Mouse (Mus musculus) stomach, postnatal 0 days (tissue): Measurements from ENCODE around the gene Slc5a12. TPM values are rescaled to one million over a fixed set of nuclear protein-coding genes. Genes with fewer than 3 reads are reported as not detected.

Experiments used
- ATAC-seq: fragments of 200-750 bp; cut with Nextera tagmentation; 2 replicates; pipeline ENCODE4 v1.8.0; 2017; ENCODE audit not compliant: low FRiP score, low TSS enrichment
- DNase-seq: peaks from one replicate; pipeline ENCODE4 v3.0.0-alpha.2; 2016; ENCODE audit warnings: low spot score
- H3K27ac ChIP-seq: fragments of 300-500 bp; sonication (generic); replicated peaks from 2 replicates; pipeline ENCODE4 v1.5.1; 2014; ENCODE audit warnings: mild to moderate bottlenecking, control low read depth
- H3K27me3 ChIP-seq: fragments of 300-500 bp; sonication (generic); 2 replicates; pipeline ENCODE4 v1.6.1; 2014; ENCODE audit warnings: low read length; ENCODE audit not compliant: control insufficient read depth, insufficient read depth
- H3K36me3 ChIP-seq: fragments of 300-500 bp; sonication (generic); 2 replicates; pipeline ENCODE4 v1.6.1; 2014; ENCODE audit warnings: low read length, mixed read lengths; ENCODE audit not compliant: control insufficient read depth, insufficient read depth
- H3K4me1 ChIP-seq: fragments of 300-500 bp; sonication (generic); replicated peaks from 2 replicates; pipeline ENCODE4 v1.6.1; 2014; ENCODE audit warnings: antibody characterized with exemption; ENCODE audit not compliant: control insufficient read depth, insufficient read depth
- H3K4me2 ChIP-seq: fragments of 300-500 bp; sonication (generic); replicated peaks from 2 replicates; pipeline ENCODE4 v1.6.1; 2014; ENCODE audit warnings: low read depth, mild to moderate bottlenecking, control low read depth, moderate library complexity
- H3K4me3 ChIP-seq: fragments of 300-500 bp; sonication (generic); 2 replicates; pipeline ENCODE4 v1.5.1; 2014; ENCODE audit warnings: low read depth, low read length, control low read depth
- H3K9ac ChIP-seq: fragments of 300-500 bp; sonication (generic); 2 replicates; pipeline ENCODE4 v1.6.1; 2014; ENCODE audit warnings: mild to moderate bottlenecking, low read length, control low read depth, mixed read lengths
- H3K9me3 ChIP-seq: fragments of 300-500 bp; sonication (generic); 2 replicates; pipeline ENCODE4 v1.6.1; 2016; ENCODE audit warnings: low read length; ENCODE audit not compliant: control insufficient read depth
- CTCF ChIP-seq: IDR thresholded peaks from 2 replicates; pipeline ENCODE4 v1.5.1; 2016; ENCODE audit warnings: antibody characterized with exemption, low read depth, mild to moderate bottlenecking, moderate library complexity
- EP300 ChIP-seq: optimal IDR thresholded peaks from 2 replicates; pipeline ENCODE3; 2016; ENCODE audit warnings: antibody characterized with exemption
- WGBS: fragments of 180-500 bp; shearing (Covaris S2); extraction: QIAGEN DNeasy Blood & Tissue Kit; methylation state at CpG from one replicate; pipeline ENCODE4 v1.1.7; 2014; 5-methylcytosine and 5-hydroxymethylcytosine counted together
- polyA plus RNA-seq: library from polyadenylated mRNA; unstranded; fragments of >200 nt; fragmentation: Nextera tagmentation; extraction: Ambion mirVana; gene quantifications from 2 replicates; pipeline ENCODE4 v1.2.1, GENCODE M21; 2015

Slc5a12 gene
- not detected in 2 replicates for polyA plus RNA-seq

GRCm38 (mm10) chr2:110596932-110597331, at the start of gene Slc5a12:
Gene Slc5a12 (plus strand): TSS chr2:110597298.
- 59% methylated on average over 2 of the region's 2 CpGs for WGBS
- DNase-seq (no peak), ATAC-seq (no peak)
- no peak within 1 kb of the TSS for H3K27ac ChIP-seq
- no peaks in the 10 kb centered on the region for H3K27me3 ChIP-seq
- TF ChIP-seq CTCF, result no peak
- H3K4me2 ChIP-seq, result no peak within 1 kb of the TSS
- no peak within 1 kb of the TSS for H3K9ac ChIP-seq
- no peak within 1 kb of the TSS for H3K4me3 ChIP-seq
- no peaks in the 10 kb centered on the region for H3K9me3 ChIP-seq
- H3K36me3 ChIP-seq, result no peaks in the 10 kb centered on the region
- H3K4me1 ChIP-seq, result no peaks in the 10 kb centered on the region

- Histone ChIP-seq H3K27me3 (no peaks in the 10 kb centered on the region), H3K36me3 (no peaks in the 10 kb centered on the region), H3K4me1 (no peaks in the 10 kb centered on the region), H3K9ac (no peak overlapping the region), H3K9me3 (no peaks in the 10 kb centered on the region), H3K4me3 (no peak overlapping the region), H3K4me2 (no peak overlapping the region), H3K27ac (no peak overlapping the region)
- 76% methylated on average over 1 of the region's 1 CpGs for WGBS
- ATAC-seq (no peak), DNase-seq (no peak)
- no peak for TF ChIP-seq CTCF
- TF ChIP-seq EP300, result no peak
Observed at GRCm38 (mm10) chr2:110556098-110556497, 41.0 kb upstream of the Slc5a12 start.

GRCm38 (mm10) chr2:110562621-110563020, 34.5 kb upstream of the Slc5a12 start:
- no peak overlapping the region for H3K9ac ChIP-seq
- H3K4me1 ChIP-seq, result no peaks in the 10 kb centered on the region
- H3K27ac ChIP-seq, result no peak overlapping the region
- no peaks in the 10 kb centered on the region for H3K27me3 ChIP-seq
- no peak for ATAC-seq
- TF ChIP-seq EP300, result no peak
- no peak for TF ChIP-seq CTCF
- no peaks in the 10 kb centered on the region for H3K36me3 ChIP-seq
- no peak overlapping the region for H3K4me3 ChIP-seq
- DNase-seq, result no peak
- WGBS, result 86% methylated on average over 2 of the region's 2 CpGs
- no peak overlapping the region for H3K4me2 ChIP-seq
- no peaks in the 10 kb centered on the region for H3K9me3 ChIP-seq

DNA sequence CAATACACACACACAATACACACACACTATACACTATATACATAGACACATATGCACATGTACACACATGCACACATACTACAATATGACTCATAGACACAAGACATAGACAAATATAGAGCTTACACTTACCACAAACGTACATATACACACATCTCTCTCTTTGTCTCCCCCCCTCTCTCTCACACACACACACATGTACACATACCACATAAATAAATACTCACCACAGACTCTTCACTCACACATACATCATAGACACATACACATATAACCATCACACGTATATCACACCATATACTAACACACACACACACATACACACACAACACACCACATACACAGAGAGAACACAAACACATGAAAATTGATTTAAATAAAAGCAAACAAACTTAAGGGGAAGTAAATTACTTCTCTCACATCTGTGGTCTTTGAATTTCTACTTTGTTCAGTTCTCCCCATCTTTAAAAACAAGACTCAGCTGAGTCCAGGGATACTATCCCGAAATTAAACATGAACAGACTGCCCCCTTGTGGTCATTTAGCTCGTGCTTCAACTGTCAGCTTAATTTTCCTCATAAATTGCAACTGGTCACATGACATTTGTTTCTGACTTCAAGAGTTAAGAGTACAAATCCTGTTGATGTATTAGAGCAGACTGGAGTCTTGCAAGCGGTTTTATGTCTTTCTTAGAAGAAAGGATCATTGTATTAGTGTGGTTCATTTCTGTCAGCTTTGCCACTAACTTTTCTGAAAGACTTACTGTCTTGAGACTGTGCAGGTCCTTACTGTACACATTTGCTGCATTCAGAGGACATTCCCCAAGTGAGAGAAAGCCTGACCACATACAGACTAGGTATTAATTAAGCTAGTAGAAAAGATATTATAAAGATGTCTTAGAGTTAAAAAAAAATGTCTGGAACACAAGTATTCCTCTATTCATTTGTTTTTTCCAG, 32.1 kb upstream of the Slc5a12 start:
- ATAC-seq, result peak; percentile 66; the same call in 1 of the 2 replicates
- TF ChIP-seq EP300, result no peak
- TF ChIP-seq CTCF, result peak; percentile 94
- peak; percentile 60 for DNase-seq
- no peaks in the 10 kb centered on the region for H3K36me3 ChIP-seq
- no peak overlapping the region for H3K4me2 ChIP-seq
- no peak overlapping the region for H3K9ac ChIP-seq
- H3K27ac ChIP-seq, result no peak overlapping the region
- 32% methylated on average over 5 of the region's 5 CpGs for WGBS
- H3K27me3 ChIP-seq, result no peaks in the 10 kb centered on the region
- no peak overlapping the region for H3K4me3 ChIP-seq
- no peaks in the 10 kb centered on the region for H3K9me3 ChIP-seq
- H3K4me1 ChIP-seq, result no peaks in the 10 kb centered on the region

DNA sequence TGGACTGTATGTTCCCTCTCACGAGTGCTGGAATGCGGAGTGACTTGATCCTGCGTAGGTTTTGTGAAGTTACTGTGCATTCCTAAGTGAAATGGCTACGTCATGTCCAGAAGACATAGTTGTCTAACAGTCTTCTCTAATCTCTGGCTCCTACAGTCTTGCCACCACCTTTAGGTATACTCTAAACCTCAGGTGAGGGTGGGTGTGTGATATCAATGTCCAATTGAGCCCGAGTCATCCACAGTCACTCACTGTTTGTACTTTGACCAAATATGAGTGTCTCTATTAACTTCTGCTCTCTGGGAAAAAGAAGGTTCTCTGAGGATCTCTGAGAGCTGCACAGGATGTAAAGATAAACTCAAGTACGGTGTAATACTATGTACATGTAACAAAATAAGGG, 10.4 kb upstream of the Slc5a12 start:
- no peaks in the 10 kb centered on the region for H3K4me1 ChIP-seq

DNA sequence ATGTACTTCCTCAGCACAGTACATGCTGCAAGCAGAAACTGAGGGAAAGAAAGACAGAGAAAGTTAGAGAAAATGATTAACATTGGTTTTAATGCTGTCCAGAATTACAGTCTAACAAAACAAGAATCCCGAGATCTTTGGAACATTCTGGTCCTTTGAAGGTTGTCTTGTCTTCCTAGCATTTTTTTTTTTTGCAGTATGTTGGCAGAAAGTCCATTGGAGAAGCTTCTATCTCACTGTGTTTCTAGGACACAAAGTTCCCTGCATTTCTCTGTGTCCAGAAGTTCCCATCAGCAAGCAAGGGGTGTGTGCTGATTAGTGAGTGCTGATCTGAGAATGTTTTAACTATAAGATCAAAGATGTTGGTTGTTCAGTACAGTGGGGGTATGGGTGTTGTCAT, 7.1 kb upstream of the Slc5a12 start:
- TF ChIP-seq CTCF (no peak), EP300 (no peak)
- H3K9me3 ChIP-seq, result no peaks in the 10 kb centered on the region
- H3K4me2 ChIP-seq, result no peak overlapping the region
- no peaks in the 10 kb centered on the region for H3K4me1 ChIP-seq
- no peak for ATAC-seq
- H3K36me3 ChIP-seq, result no peaks in the 10 kb centered on the region
- WGBS, result 69% methylated on average over 1 of the region's 1 CpGs
- H3K27me3 ChIP-seq, result no peaks in the 10 kb centered on the region
- DNase-seq, result no peak
- H3K27ac ChIP-seq, result no peak overlapping the region
- H3K4me3 ChIP-seq, result no peak overlapping the region
- H3K9ac ChIP-seq, result no peak overlapping the region

More for the DNA sequence above, 10.4 kb upstream of the Slc5a12 start:
- no peaks in the 10 kb centered on the region for H3K27me3 ChIP-seq
- H3K27ac ChIP-seq, result no peak overlapping the region
- H3K4me2 ChIP-seq, result no peak overlapping the region
- no peak overlapping the region for H3K4me3 ChIP-seq
- H3K9me3 ChIP-seq, result no peaks in the 10 kb centered on the region
- WGBS, result 76% methylated on average over 6 of the region's 6 CpGs
- no peaks in the 10 kb centered on the region for H3K36me3 ChIP-seq
- ATAC-seq, result no peak
- TF ChIP-seq CTCF (no peak), EP300 (no peak)
- H3K9ac ChIP-seq, result no peak overlapping the region
- no peak for DNase-seq
